Mouse (Mus musculus): ENCODE measurements around the gene Upk1a. TPM values are rescaled to one million over a fixed set of nuclear protein-coding genes. Genes with fewer than 3 reads are reported as not detected.

Gene Upk1a
- 0.82 TPM for polyA plus RNA-seq (2017; shearing (Covaris generic))

DNA sequence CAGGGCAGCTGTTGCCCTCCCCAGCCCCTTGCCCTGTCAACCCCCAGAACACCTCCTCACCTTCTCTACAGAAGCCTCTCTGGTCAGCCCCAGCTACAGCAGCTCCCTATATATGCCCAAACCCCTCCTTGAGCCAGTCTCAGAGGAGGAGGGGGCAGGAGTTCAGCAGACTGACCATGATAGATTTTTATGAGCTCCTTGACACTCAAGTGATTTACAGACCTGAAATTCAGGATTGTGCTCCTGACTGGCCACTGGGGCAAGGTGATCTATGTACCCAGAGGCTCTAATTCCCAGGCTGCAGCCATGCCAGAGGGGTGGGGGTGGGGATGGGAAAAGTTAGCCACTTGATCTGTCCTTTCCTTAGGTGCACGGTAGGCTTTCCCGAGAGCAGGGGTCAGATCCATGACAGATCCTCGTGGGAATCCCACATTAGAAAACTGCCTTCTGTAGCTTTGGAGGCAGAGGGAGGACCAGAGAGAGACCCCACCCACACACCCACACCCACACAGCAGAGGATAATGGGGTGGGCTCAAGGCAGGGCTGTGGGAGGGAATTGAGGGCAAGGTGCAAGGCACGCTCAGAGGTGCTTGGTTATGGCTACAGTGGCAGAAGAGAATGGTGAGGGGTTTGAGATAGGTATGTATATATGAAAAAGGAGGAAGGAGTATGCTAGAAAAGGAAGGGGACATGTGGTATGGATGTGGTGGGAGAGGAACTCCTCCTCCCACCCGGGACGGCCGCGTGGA lies at the start of gene Upk1a:
Gene Upk1a (minus strand): TSS at position 194 of the 749 bp plus-strand sequence.

DNA sequence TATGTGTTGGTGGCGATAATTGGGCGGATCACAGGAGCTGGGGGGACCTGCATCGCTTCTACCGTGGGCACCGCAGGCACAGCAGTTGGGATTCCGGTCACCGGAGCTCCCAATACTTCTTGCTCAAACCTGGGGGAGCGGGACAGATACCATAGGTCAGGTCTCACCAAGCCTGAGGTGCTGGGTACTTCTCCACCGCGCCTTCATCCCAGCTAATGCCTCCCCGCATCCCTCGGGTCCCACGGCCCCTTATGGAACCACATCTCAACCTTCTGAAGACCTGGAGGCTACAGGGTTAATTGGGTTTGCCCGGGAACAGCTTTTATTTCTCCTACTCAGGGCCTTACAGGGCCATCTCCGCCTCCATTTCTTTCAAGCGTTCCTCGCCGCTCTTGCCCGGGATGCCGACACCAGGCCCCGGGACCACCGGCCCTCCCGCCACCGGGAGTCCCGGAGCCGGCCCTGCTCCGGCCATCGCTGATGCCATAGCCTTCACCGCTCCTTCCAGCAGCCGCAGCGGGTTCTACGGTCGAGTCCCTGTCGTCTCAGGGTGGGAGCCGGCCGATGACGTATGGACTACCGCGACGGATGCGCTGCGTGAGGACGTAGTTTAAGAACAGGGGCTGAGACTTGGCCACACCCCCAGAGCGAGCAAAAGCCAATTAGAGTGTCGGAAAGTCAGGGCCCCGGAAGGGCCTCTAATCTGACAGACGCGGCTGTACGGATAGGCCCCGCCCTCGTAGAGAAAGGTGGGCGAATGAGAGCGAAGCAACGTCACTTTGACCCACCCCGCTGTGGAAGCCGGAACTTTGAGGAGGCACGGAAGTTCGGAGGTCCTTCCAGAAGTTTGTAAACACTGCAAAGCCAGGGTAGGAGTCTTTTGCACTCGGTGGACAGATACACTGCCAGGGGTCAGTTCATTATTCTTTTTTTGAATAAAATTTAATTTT lies 37.2 kb upstream of the Upk1a start, which contains the start of gene Rbm42:
Gene Rbm42 (minus strand): TSS at position 727 of the 950 bp plus-strand sequence.

DNA sequence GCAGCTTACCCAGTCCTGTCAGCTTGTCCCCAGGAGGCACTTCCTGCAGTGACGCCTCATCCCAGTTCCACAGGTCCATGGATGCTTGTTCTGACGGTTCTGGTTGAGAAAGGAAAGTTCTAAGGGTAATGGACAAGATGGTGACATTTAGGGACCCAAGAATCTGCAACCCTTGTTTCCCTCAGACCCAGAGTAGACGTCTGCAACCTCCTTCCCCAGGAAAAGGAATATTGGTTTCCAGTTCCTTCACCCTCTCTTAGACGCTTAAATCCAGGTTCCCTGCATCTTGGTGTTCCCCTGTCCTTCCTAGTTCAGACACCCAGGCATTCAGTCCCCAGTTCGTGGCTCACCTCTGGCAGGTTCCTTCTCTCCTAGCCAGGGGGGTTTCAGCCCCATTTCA lies 23.1 kb upstream of the Upk1a start, which contains the start of gene Etv2:
Gene Etv2 (minus strand): TSS at position 101 of the 400 bp plus-strand sequence.

DNA sequence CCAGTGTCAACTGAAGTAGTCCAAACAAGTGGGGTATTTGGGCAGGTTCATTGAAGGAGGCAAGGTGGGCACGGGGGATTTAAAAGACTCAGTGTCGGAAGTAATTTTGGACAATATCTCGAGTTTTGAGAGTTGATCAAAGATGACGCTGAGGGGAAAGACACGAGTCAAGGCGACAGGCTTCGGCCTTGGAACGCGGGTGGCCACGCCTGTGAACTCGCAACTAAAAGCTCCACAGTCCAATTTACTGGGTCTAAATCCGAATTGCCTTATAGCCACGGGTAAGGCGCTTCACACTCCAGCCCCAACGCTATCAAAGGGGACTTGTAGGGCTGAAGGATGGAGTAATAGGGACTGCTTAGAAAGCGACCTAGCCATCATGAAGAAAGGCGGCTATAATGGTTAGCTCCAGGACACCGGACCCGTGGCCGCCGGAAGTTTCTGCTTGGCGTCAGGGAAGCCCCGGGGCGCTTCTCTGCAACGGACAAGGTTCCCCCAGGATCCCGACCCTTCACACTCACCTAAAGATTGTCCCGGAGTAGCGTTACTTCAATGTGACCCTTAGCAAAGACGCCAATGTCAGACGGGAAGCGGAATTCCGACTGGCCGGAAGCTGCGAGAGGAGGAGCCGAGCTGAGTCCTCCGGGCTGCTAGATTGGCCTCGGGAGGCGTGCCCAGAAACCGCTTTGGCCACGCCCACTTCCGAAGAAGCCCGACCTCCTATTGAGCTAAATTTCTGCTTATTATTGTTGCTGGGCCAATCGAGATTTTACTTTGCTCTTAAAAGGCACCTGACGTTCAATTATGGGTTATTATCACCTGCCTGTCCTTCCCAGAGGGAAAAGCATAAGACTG lies 13.1 kb upstream of the Upk1a start, which contains the start of gene Cox6b1:
Gene Cox6b1 (minus strand): TSS at position 622 of the 855 bp plus-strand sequence.

DNA sequence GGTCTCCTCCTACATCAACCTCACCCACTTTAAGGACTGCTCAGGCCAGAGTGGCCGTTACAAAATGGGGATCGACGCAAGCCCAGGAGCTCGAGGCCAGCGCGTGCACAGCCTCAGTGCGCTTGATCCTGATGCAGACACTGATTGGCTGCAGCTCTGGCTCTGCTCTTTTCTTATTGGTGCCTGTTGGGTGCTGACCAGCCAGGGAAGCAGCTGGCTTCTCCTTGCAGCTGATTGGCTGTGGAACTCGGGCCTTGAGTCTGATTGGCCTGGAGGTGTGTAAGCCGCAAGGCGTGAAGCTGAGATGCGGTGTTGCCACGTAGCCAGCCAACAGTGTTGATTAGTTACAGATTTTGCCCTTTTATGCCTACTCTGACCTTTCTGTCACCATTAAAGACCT lies 13.9 kb downstream of the Upk1a start, which contains the start of gene Zbtb32:
Gene Zbtb32 (minus strand): TSS at position 124 of the 400 bp plus-strand sequence.

DNA sequence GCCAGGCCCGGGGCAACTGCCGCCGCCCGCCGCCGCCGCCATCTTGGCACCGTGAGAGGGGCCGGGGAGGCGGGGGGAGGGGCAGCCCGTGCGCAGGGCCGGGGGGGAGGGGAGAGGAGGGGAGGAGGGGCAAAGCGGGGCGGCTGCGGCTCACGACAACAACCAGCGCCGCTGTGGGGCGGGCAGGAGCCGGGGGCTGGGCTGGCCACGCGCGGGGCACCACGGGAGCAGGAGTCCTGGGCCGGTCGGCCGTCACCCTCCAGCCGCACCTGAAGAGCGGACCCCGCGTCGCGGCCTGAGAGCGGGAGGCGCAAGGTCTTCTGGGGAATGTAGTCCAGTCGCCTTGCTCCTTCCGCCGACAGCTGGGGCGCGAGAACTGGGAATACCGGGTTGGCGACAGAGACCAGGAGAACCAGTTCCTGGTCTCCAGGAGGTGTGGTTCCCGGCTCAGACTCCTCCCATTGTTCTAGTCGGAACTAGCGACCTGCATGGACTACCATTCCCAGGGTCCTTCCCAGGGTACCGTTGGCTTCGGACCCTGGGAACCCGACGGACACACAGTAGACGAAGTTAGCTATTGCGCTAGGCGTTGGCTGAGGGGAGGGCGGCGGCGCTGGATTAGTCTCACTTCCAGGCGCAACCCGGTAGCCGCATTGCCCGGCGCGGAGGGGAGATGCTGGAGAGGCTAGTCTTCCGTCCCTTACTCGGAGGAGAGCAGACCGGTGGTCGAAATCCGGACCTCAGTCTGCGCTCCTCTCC lies 23.8 kb downstream of the Upk1a start, which contains the start of gene Kmt2b:
Gene Kmt2b (minus strand): TSS at position 51 of the 759 bp plus-strand sequence.

DNA sequence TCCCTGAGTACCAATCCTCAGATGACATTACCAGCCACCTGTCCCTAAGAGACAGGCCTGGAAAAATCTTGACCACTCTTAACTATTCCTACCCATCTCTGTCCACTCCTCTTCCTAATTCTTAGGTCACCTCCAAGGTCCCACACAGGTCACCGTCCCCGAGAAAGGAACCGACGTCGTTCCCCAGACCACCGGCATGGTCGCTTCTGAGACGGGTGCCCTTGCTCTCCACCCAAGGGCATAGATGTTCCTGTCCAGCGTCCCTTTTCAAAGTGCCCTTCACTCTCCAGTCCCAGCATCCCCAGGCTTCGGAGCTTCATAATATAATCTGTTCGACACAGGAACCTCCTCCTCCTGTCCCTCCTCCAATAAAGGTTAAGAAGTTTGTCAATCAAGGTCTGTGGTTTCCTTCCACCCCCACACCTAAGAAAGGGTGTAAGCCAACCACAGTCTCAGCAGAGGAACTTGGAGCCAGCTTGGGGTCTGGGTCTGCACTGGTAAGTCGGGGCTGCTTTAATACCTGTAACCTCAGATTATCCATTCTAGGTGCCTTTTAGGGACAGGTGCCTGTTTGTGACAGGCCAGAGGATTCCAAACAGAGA lies 47.6 kb downstream of the Upk1a start, which contains the start of gene Igflr1:
Gene Igflr1 (plus strand): TSS at position 458 of the 602 bp plus-strand sequence.

DNA sequence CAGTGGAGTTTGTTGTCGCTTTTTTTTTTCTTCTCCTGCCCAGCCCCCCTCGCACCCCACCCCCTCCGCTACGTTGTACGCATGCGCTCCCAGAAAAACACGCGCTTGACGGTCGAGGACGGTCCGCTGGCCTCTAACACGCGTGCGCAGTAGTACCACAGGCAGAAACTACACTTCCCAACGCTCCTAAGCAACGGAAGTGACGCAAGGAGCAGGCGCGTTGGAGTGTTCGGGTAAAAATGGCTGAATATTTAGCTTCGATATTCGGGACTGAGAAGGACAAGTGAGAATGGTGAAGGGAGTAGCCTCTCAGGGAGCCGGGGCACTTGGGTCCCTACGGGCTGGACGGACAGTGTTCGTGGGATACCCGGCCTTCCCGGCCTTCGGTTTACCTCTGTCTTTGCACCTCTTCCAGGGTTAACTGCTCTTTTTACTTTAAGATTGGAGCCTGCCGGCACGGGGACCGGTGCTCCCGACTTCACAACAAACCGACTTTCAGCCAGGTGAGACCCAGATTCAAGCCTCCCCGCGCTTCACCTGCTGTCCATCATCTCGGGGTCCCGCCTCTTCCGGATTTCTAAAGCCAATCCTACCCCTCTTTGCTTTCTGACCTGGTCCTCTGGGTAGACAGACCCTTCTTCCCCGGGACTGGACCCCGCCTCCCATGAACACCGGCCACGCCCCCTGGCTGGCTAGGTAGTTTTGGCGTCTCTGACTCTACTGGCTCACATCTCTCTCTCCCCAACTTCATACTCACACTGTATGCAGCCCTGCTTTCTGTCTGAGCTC lies 49.3 kb downstream of the Upk1a start, which contains the start of the genes U2af1l4, Gm49396 and Psenen:
Gene U2af1l4 (plus strand): TSS at position 185 of the 789 bp plus-strand sequence.
Gene Gm49396 (plus strand): TSS at position 228 of the 789 bp plus-strand sequence.
Gene Psenen (minus strand): TSS at position 511 of the 789 bp plus-strand sequence.

DNA sequence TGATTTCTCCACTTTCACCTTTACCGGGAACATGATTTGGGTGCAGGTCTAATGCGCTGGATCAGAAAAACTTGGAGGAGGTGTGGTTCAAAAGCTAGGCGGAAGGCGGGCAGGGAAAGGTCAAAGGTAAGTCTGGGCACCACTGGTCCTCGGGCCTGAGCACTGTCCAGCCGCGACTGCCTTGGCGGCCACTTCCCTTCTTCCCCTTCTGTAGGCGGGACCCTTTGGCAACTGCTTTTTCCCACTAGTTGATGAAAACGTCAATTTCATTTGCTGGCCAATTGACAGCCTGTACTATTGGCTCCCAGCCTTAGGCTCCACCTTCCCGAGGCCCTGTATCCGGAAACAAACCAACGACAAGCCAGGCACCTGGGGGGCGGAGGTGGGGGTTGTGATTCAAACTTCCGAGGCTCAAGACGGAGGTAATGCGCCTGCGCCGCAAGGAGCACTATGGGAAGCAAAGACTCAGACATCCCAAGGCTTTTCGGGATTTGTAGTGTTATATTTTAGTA lies 53.1 kb downstream of the Upk1a start, which contains the start of gene Lin37:
Gene Lin37 (minus strand): TSS at position 396 of the 512 bp plus-strand sequence.

Other genes starting within 250 kb of the Upk1a start
- gene Tyrobp, start 199.1 kb downstream of the Upk1a start, polyA plus RNA-seq (2017; shearing (Covaris generic)), result 14.5 TPM
- gene Hcst, start 193.0 kb downstream of the Upk1a start, polyA plus RNA-seq (2017; shearing (Covaris generic)), result 407 TPM
- gene Nfkbid, start 191.1 kb downstream of the Upk1a start, polyA plus RNA-seq (2017; shearing (Covaris generic)), result 110 TPM
- gene Aplp1, start 167.3 kb downstream of the Upk1a start, polyA plus RNA-seq (2017; shearing (Covaris generic)), result 7.7 TPM
- not detected for gene Kirrel2, start 155.2 kb downstream of the Upk1a start, polyA plus RNA-seq (2017; shearing (Covaris generic))
- gene Nphs1, start 154.5 kb downstream of the Upk1a start, polyA plus RNA-seq (2017; shearing (Covaris generic)), result not detected
- gene Prodh2, start 119.2 kb downstream of the Upk1a start, polyA plus RNA-seq (2017; shearing (Covaris generic)), result not detected
- gene Arhgap33, start 77.8 kb downstream of the Upk1a start, polyA plus RNA-seq (2017; shearing (Covaris generic)), result 1.5 TPM
- gene Hspb6, start 60.7 kb downstream of the Upk1a start, polyA plus RNA-seq (2017; shearing (Covaris generic)), result 3.7 TPM
- 10.8 TPM for gene Proser3, start 60.5 kb downstream of the Upk1a start, polyA plus RNA-seq (2017; shearing (Covaris generic))
- 102 TPM for gene Lin37, start 53.0 kb downstream of the Upk1a start, polyA plus RNA-seq (2017; shearing (Covaris generic))
- 47.4 TPM for gene U2af1l4, start 49.5 kb downstream of the Upk1a start, polyA plus RNA-seq (2017; shearing (Covaris generic))
- 122 TPM for gene Gm49396, start 49.5 kb downstream of the Upk1a start, polyA plus RNA-seq (2017; shearing (Covaris generic))
- gene Psenen, start 49.2 kb downstream of the Upk1a start, polyA plus RNA-seq (2017; shearing (Covaris generic)), result 244 TPM
- gene Igflr1, start 47.4 kb downstream of the Upk1a start, polyA plus RNA-seq (2017; shearing (Covaris generic)), result 235 TPM
- gene Kmt2b, start 24.1 kb downstream of the Upk1a start, polyA plus RNA-seq (2017; shearing (Covaris generic)), result 10.1 TPM
- gene Zbtb32, start 13.9 kb downstream of the Upk1a start, polyA plus RNA-seq (2017; shearing (Covaris generic)), result 19.2 TPM
- 664 TPM for gene Cox6b1, start 13.3 kb upstream of the Upk1a start, polyA plus RNA-seq (2017; shearing (Covaris generic))
- not detected for gene Etv2, start 23.0 kb upstream of the Upk1a start, polyA plus RNA-seq (2017; shearing (Covaris generic))
- gene Rbm42, start 37.5 kb upstream of the Upk1a start, polyA plus RNA-seq (2017; shearing (Covaris generic)), result 224 TPM
- 41.2 TPM for gene Haus5, start 52.1 kb upstream of the Upk1a start, polyA plus RNA-seq (2017; shearing (Covaris generic))
- gene Pmis2, start 58.8 kb upstream of the Upk1a start, polyA plus RNA-seq (2017; shearing (Covaris generic)), result not detected
- gene 2200002J24Rik, start 86.1 kb upstream of the Upk1a start, polyA plus RNA-seq (2017; shearing (Covaris generic)), result not detected
- not detected for gene Atp4a, start 99.4 kb upstream of the Upk1a start, polyA plus RNA-seq (2017; shearing (Covaris generic))
- 117 TPM for gene Tmem147, start 116.7 kb upstream of the Upk1a start, polyA plus RNA-seq (2017; shearing (Covaris generic))
- gene Gapdhs, start 130.8 kb upstream of the Upk1a start, polyA plus RNA-seq (2017; shearing (Covaris generic)), result 0.37 TPM
- 1.3 TPM for gene Sbsn, start 138.6 kb upstream of the Upk1a start, polyA plus RNA-seq (2017; shearing (Covaris generic))
- gene Dmkn, start 150.9 kb upstream of the Upk1a start, polyA plus RNA-seq (2017; shearing (Covaris generic)), result not detected
- not detected for gene Krtdap, start 175.0 kb upstream of the Upk1a start, polyA plus RNA-seq (2017; shearing (Covaris generic))
- gene Ffar2, start 210.9 kb upstream of the Upk1a start, polyA plus RNA-seq (2017; shearing (Covaris generic)), result not detected
- not detected for gene Ffar3, start 243.3 kb upstream of the Upk1a start, polyA plus RNA-seq (2017; shearing (Covaris generic))
- gene Ffar1, start 248.7 kb upstream of the Upk1a start, polyA plus RNA-seq (2017; shearing (Covaris generic)), result 0.24 TPM